ENCODE assay signal across 8 mouse cellular contexts in the genomic region with DNA sequence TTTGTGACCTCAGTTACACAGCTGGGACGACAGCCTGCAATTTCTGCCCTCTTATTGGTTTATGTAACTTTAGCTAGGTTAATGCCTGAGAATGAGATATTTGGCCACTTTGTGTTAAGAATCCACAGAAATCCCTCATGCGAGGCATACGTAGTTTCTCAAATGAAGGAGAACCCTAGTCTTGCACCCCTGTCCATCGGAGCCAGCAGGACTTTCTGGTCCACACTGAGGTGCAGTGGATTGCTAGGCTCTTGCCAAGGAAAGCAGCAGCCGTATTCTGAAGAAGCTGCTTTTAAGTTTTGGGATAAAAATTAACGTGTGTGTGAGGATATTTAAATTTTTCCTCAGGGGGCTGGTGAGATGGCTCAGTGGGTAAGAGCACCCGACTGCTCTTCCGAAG. TPM values are rescaled to one million over a fixed set of nuclear protein-coding genes. Genes with fewer than 3 reads are reported as not detected.
DNase-seq lines count a peak whose midpoint lies in the region; ATAC-seq lines count a peak whose summit lies in the region.

No protein-coding gene starts in this region.

- DNase-seq in heart, postnatal 36 days, result no peak
- peak; percentile 74 for DNase-seq in A20 (ENCODE audit: low read depth, low spot score)
- no peak for DNase-seq in liver, embryonic 13.5 days
- DNase-seq in embryo, embryonic 10.5 days (ENCODE audit: low spot score), result no peak
- DNase-seq in Muller cell, postnatal 12 days (ENCODE audit: inconsistent ontology term), result no peak
- no peak for DNase-seq in gastrocnemius, postnatal 10 days

- no peaks in the 10 kb centered on the region for H3K9me3 ChIP-seq in heart, embryonic 12.5 days (replicated peaks)
- H3K9me3 ChIP-seq in forebrain, embryonic 12.5 days, result no peaks in the 10 kb centered on the region
- H3K9me3 ChIP-seq in liver, embryonic 13.5 days (replicated peaks), result no peaks in the 10 kb centered on the region

- H3K4me3 ChIP-seq in heart, embryonic 12.5 days, result 0 out of 2 replicates have a peak overlapping the region, but pooled peaks have one; percentile 86
- H3K4me3 ChIP-seq in forebrain, embryonic 12.5 days (replicated peaks), result peak overlapping the region; percentile 79; the same call in 1 of the 2 replicates
- peak overlapping the region; percentile 94 for H3K4me3 ChIP-seq in liver, embryonic 13.5 days (replicated peaks)

- peak overlapping the region; percentile 90 for H3K27ac ChIP-seq in heart, embryonic 12.5 days (ENCODE audit: poor library complexity, severe bottlenecking)
- H3K27ac ChIP-seq in forebrain, embryonic 12.5 days, result peak overlapping the region; percentile 46; the same call in 1 of the 2 replicates
- H3K27ac ChIP-seq in liver, embryonic 13.5 days, result peak overlapping the region; percentile 89

- H3K27me3 ChIP-seq in heart, embryonic 12.5 days (replicated peaks), result no peaks in the 10 kb centered on the region
- no peaks in the 10 kb centered on the region for H3K27me3 ChIP-seq in forebrain, embryonic 12.5 days
- H3K27me3 ChIP-seq in liver, embryonic 13.5 days, result no peaks in the 10 kb centered on the region

- H3K4me1 ChIP-seq in heart, embryonic 12.5 days (replicated peaks), result peaks cover 27% of the 10 kb centered on the region
- H3K4me1 ChIP-seq in forebrain, embryonic 12.5 days, result peaks cover 24% of the 10 kb centered on the region
- peaks cover 32% of the 10 kb centered on the region for H3K4me1 ChIP-seq in liver, embryonic 13.5 days (replicated peaks)

- no peak overlapping the region for H3K9ac ChIP-seq in heart, embryonic 12.5 days
- no peak overlapping the region for H3K9ac ChIP-seq in forebrain, embryonic 12.5 days
- peak overlapping the region; percentile 62 for H3K9ac ChIP-seq in liver, embryonic 13.5 days

- 52% methylated on average over 8 of the region's 8 CpGs for WGBS in heart, embryonic 12.5 days
- WGBS in forebrain, embryonic 12.5 days, result 61% methylated on average over 8 of the region's 8 CpGs
- 50% methylated on average over 8 of the region's 8 CpGs for WGBS in liver, embryonic 13.5 days (ENCODE audit: insufficient replicate concordance)

- H3K4me2 ChIP-seq in heart, embryonic 12.5 days, result peak overlapping the region; percentile 91
- H3K4me2 ChIP-seq in forebrain, embryonic 12.5 days, result peak overlapping the region; percentile 99
- H3K4me2 ChIP-seq in liver, embryonic 13.5 days, result peak overlapping the region; percentile 92

- intact Hi-C loops in heart, postnatal 36 days (cut with DNase I), result loop anchor here (1.0 to 10.0 kb wide), 3 partner anchors 16 to 274 kb away; a partner anchor contains a TSS

- H3K36me3 ChIP-seq in heart, embryonic 12.5 days, result peaks cover 35% of the 10 kb centered on the region
- peaks cover 27% of the 10 kb centered on the region for H3K36me3 ChIP-seq in forebrain, embryonic 12.5 days (replicated peaks)
- H3K36me3 ChIP-seq in liver, embryonic 13.5 days, result peaks cover 40% of the 10 kb centered on the region

- no peak for ATAC-seq in heart, embryonic 12.5 days (ENCODE audit: insufficient number of reproducible peaks, low FRiP score)
- no peak for ATAC-seq in forebrain, embryonic 12.5 days (ENCODE audit: low FRiP score)
- ATAC-seq in liver, embryonic 13.5 days (ENCODE audit: low read depth), result no peak

RNA-seq across cellular contexts. Expression of a gene that starts 0.5 kb away (rescaled TPM):
- 128 and 132 TPM in 2 replicates for polyA plus RNA-seq in heart, embryonic 12.5 days (2016; fragmentation: Nextera tagmentation; extraction: Ambion mirVana)
- total RNA-seq in heart, postnatal 36 days (2021), result 100 to 1,000 TPM; 114 to 116 TPM
- 131 and 132 TPM in 2 replicates for polyA plus RNA-seq in forebrain, embryonic 12.5 days (2016; fragmentation: Nextera tagmentation; extraction: Ambion mirVana)
- polyA plus RNA-seq in liver, embryonic 13.5 days (2015; fragmentation: Nextera tagmentation; extraction: Ambion mirVana), result 147 and 148 TPM in 2 replicates
- total RNA-seq in gastrocnemius, postnatal 10 days (2021), result 10 to 100 TPM; 85.0 to 93.2 TPM

RNA-seq across cellular contexts. Expression of a gene that starts 8.9 kb away (rescaled TPM):
- polyA plus RNA-seq in heart, embryonic 12.5 days (2016; fragmentation: Nextera tagmentation; extraction: Ambion mirVana), result 50.2 and 62.4 TPM in 2 replicates
- 10 to 100 TPM; 27.4 to 33.7 TPM for total RNA-seq in heart, postnatal 36 days (2021)
- 22.9 and 24.3 TPM in 2 replicates for polyA plus RNA-seq in forebrain, embryonic 12.5 days (2016; fragmentation: Nextera tagmentation; extraction: Ambion mirVana)
- polyA plus RNA-seq in liver, embryonic 13.5 days (2015; fragmentation: Nextera tagmentation; extraction: Ambion mirVana), result 5.6 and 6.8 TPM in 2 replicates
- total RNA-seq in gastrocnemius, postnatal 10 days (2021), result 100 to 1,000 TPM; 112 to 136 TPM

RNA-seq across cellular contexts. Expression of a gene that starts 16.6 kb away (rescaled TPM):
- 9.4 and 10.1 TPM in 2 replicates for polyA plus RNA-seq in heart, embryonic 12.5 days (2016; fragmentation: Nextera tagmentation; extraction: Ambion mirVana)
- 10 to 100 TPM; 46.2 to 54.2 TPM for total RNA-seq in heart, postnatal 36 days (2021)
- 6.1 and 9.2 TPM in 2 replicates for polyA plus RNA-seq in forebrain, embryonic 12.5 days (2016; fragmentation: Nextera tagmentation; extraction: Ambion mirVana)
- polyA plus RNA-seq in liver, embryonic 13.5 days (2015; fragmentation: Nextera tagmentation; extraction: Ambion mirVana), result 1.8 and 2.4 TPM in 2 replicates
- total RNA-seq in gastrocnemius, postnatal 10 days (2021), result 10 to 100 TPM; 96.4 to 99.6 TPM

RNA-seq across cellular contexts. Expression of a gene that starts 18.3 kb away (rescaled TPM):
- 137 TPM in 2 replicates for polyA plus RNA-seq in heart, embryonic 12.5 days (2016; fragmentation: Nextera tagmentation; extraction: Ambion mirVana)
- 10 to 100 TPM; 31.0 to 34.0 TPM for total RNA-seq in heart, postnatal 36 days (2021)
- 195 and 202 TPM in 2 replicates for polyA plus RNA-seq in forebrain, embryonic 12.5 days (2016; fragmentation: Nextera tagmentation; extraction: Ambion mirVana)
- polyA plus RNA-seq in liver, embryonic 13.5 days (2015; fragmentation: Nextera tagmentation; extraction: Ambion mirVana), result 62.9 and 68.8 TPM in 2 replicates
- total RNA-seq in gastrocnemius, postnatal 10 days (2021), result 10 to 100 TPM; 31.0 to 47.8 TPM

RNA-seq across cellular contexts. Expression of a gene that starts 27.9 kb away (rescaled TPM):
- polyA plus RNA-seq in heart, embryonic 12.5 days (2016; fragmentation: Nextera tagmentation; extraction: Ambion mirVana), result 137 and 151 TPM in 2 replicates
- 10 to 100 TPM; 77.8 to 81.1 TPM for total RNA-seq in heart, postnatal 36 days (2021)
- polyA plus RNA-seq in forebrain, embryonic 12.5 days (2016; fragmentation: Nextera tagmentation; extraction: Ambion mirVana), result 209 and 210 TPM in 2 replicates
- polyA plus RNA-seq in liver, embryonic 13.5 days (2015; fragmentation: Nextera tagmentation; extraction: Ambion mirVana), result 225 and 227 TPM in 2 replicates
- total RNA-seq in gastrocnemius, postnatal 10 days (2021), result 10 to 100 TPM; 56.6 to 58.0 TPM
